Mouse (Mus musculus) testis, adult 2 months (tissue): ENCODE data around the gene Il3.

ENCODE experiments used
- CTCF ChIP-seq: fragments of 200-500 bp; IDR thresholded peaks from 2 replicates; pipeline ENCODE4 v1.5.1; 2012; ENCODE audit warnings: low read depth, mild to moderate bottlenecking, inconsistent platforms, low read length, moderate library complexity; ENCODE audit not compliant: control insufficient read depth, insufficient read depth, insufficient replicate concordance
- POLR2A ChIP-seq: fragments of 200-500 bp; IDR thresholded peaks from 2 replicates; pipeline ENCODE4 v1.6.1; 2012; ENCODE audit warnings: low read depth, mild to moderate bottlenecking, inconsistent platforms, low read length, moderate library complexity; ENCODE audit not compliant: control insufficient read depth

- no peak for TF ChIP-seq CTCF
- TF ChIP-seq POLR2A: no peak
Observed at GRCm38 (mm10) chr11:54216091-54216490, 51.0 kb downstream of the Il3 start.
